Mouse (Mus musculus) gonadal fat pad, adult 2 months (tissue): ENCODE measurements around the gene Pde1b. TPM values are rescaled to one million over a fixed set of nuclear protein-coding genes. Genes with fewer than 3 reads are reported as not detected.

Source experiments
- DNase-seq: peaks from one replicate; pipeline ENCODE4 v3.0.0-alpha.2; 2012; ENCODE audit warnings: low read depth
- polyA plus RNA-seq: library from polyadenylated mRNA; depleted of rRNA; stranded (reverse); fragments of >200 nt; gene quantifications from 2 replicates; pipeline ENCODE4 v1.2.3, GENCODE M21; 2012

Gene Pde1b
- polyA plus RNA-seq, 1 experiment: 6.6 TPM

- DNase-seq: no peak
Measured at GRCm38 (mm10) chr15:103509317-103509716, 6.5 kb downstream of the Pde1b start.

GRCm38 (mm10) chr15:103511652-103512051 lies 8.8 kb downstream of the Pde1b start:
- no peak for DNase-seq

DNA sequence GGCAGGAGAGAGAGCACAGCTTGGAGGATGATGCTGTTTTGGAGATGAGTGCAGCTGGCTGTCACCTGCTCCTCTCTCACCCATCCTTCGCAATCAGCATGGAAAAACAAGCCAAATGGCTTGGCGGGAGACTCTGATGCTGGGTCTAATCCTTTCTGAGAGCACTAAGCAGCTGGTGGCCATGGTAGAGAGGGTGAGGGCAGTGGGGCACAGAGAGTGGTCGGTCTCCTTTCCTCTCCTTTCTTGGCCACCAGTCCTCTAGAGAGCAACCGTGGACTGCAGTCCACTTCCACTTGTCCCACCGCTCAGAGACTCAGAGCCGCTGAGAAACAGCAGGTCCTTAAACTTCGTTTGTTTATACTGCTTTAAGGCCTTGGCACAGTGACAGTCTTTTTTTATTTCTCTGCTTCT lies 10.8 kb downstream of the Pde1b start:
- no peak for DNase-seq

GRCm38 (mm10) chr15:103514119-103514518 lies 11.3 kb downstream of the Pde1b start:
- DNase-seq: no peak

DNA sequence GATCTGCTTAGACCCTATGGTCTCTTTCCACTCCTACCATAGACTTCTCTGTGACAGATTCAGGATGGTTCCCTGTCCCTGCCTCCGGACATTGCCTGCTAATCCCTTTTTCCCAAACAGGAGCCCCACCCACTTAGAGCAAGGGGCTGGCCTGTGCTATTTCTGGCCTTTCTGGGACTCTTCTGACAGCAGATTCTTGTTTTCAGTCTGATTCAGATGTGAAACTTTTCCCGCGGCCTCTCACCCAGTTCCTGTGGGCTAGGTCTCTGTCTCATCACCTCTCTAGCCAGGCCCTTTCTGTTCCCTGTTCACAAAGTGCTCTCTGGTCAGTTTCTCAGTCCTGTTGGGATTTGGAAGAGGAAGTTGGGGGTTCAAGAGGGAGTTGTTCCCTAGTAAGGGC lies 12.1 kb downstream of the Pde1b start:
- DNase-seq: no peak

GRCm38 (mm10) chr15:103518600-103519385 lies 16.0 kb downstream of the Pde1b start:
- DNase-seq: no peak

GRCm38 (mm10) chr15:103519386-103520378 lies 16.8 kb downstream of the Pde1b start:
- no peak for DNase-seq

DNA sequence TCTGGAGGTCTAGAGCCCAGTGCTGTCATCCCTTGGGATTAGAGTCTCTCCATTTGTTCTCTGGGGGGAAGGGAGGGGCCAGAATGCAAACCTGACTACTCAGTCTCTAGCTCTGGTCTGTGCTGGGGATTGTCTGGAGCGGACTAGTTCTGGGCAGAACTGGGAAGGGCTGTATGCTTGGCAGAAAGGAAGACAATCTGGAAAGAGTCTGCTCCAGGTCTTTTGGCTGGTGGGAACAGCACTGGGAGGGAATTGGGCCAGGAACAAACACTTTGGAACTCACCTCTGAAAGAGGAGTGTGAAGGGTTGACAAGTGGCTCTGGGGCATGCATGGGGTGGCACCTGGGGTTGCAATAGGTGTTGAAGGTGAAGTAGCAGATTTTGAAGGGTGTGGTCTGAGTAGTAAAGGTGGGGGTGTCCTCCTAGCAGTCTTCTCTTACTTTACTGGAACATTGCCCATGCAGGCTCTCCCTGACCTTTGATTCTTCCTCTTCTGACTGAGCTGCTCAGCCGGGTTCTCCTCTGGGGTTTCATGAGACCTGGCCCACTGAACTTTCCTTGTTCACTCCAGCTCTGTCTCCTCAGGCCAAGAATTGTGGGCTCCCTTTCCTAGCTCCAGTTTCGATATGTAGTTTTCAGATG lies 19.7 kb downstream of the Pde1b start:
- no peak for DNase-seq

- DNase-seq: no peak
Measured at GRCm38 (mm10) chr15:103523156-103523555, 20.3 kb downstream of the Pde1b start.

DNA sequence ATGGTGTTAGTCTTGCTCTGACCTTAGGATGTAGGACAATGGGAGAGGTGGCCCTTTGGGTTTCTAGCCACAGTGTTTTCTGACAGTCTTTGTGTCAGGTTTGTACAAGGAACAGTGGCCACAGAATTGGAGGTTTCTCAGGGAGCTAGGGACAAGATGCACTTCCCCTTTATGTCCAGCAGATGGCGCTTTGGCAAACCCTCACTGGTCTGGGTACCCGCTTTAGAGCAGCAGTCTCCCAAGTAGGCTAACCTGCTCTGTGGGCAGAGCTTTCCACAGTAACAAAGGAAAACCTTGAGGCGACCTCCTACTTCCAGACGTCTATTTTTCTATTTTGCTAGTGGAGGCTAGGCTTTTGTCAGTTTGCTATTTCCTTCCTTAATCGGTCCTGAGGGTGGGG lies 27.5 kb downstream of the Pde1b start:
- DNase-seq: no peak

- DNase-seq: no peak
Measured at GRCm38 (mm10) chr15:103534054-103534620, 31.3 kb downstream of the Pde1b start.

- no peak for DNase-seq
Measured at GRCm38 (mm10) chr15:103535030-103535429, 32.2 kb downstream of the Pde1b start.

GRCm38 (mm10) chr15:103535786-103536185 lies 33.0 kb downstream of the Pde1b start:
- DNase-seq: no peak

GRCm38 (mm10) chr15:103536456-103536855 lies 33.6 kb downstream of the Pde1b start:
- no peak for DNase-seq

DNA sequence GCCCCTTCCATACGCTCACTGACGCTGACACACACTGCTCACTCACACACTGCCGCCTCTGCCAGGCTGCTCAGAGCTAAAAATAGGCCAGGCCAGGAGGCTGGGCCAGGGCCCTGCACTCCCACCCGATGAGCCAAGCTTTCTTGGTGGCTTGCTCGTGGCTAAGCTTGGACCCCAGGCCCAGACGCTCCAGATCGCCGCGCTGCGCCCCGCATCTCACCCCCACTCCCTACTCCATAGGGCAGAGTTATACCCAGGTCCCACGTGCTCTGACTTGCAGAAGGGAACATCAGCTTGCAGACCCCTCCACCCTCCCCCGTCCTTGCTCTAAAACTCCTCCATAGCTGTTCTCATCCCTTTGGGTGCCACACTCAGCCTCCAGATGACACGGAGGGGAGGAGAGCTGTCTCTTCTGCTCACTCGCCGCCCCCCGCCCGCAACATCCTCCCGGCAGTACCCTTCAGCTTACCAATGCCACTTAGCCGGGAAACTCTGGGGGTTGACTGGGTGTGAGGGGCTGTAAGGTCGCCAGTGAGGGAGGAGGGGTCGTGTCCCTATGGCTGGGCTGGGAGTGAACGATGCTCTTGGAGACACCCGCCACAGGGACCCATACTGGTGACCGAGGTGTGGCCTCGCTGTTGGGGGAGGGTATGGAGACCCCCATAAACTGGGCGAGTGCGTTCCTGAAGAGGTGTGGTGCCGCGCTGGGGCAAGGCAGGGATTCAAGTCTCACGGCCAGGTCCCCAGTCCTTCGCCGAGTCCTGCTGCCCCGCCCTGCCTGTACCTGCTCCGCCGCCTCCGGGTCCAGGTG lies 34.4 kb downstream of the Pde1b start:
- no peak for DNase-seq

- DNase-seq: no peak
Measured at GRCm38 (mm10) chr15:103537822-103538213, 35.0 kb downstream of the Pde1b start, which contains the start of gene Ppp1r1a. Ppp1r1a (minus strand) TSS chr15:103538003.

- DNase-seq: no peak
Measured at GRCm38 (mm10) chr15:103539259-103539658, 36.4 kb downstream of the Pde1b start.

GRCm38 (mm10) chr15:103540646-103541045 lies 37.8 kb downstream of the Pde1b start:
- DNase-seq: no peak

GRCm38 (mm10) chr15:103542526-103542925 lies 39.7 kb downstream of the Pde1b start:
- DNase-seq: no peak

- no peak for DNase-seq
Measured at GRCm38 (mm10) chr15:103547983-103548382, 45.1 kb downstream of the Pde1b start.

GRCm38 (mm10) chr15:103549475-103549874 lies 46.6 kb downstream of the Pde1b start:
- no peak for DNase-seq
